Mouse (Mus musculus): ENCODE data around the gene Phactr1.

Gene Phactr1

GRCm38 (mm10) chr13:43182465-43183201, 502.2 kb downstream of the Phactr1 start:
- DNase-seq (ENCODE audit: low spot score in 2 of 2) = peak; percentile 64 to 78

GRCm38 (mm10) chr13:43183248-43184055, 503.0 kb downstream of the Phactr1 start:
- no peak for DNase-seq (ENCODE audit: low spot score in 2 of 2)

- no peak for DNase-seq (ENCODE audit: low spot score in 2 of 2)
Observed at GRCm38 (mm10) chr13:43187736-43188135, 507.3 kb downstream of the Phactr1 start.
